Mouse (Mus musculus): ENCODE measurements at regions not wholly inside any gene's neighbourhood (a gene's known extent, or its start where the extent isn't known, plus 50 kb on each side); places are given as distances from the start of the nearest gene placed in this dataset.

DNA sequence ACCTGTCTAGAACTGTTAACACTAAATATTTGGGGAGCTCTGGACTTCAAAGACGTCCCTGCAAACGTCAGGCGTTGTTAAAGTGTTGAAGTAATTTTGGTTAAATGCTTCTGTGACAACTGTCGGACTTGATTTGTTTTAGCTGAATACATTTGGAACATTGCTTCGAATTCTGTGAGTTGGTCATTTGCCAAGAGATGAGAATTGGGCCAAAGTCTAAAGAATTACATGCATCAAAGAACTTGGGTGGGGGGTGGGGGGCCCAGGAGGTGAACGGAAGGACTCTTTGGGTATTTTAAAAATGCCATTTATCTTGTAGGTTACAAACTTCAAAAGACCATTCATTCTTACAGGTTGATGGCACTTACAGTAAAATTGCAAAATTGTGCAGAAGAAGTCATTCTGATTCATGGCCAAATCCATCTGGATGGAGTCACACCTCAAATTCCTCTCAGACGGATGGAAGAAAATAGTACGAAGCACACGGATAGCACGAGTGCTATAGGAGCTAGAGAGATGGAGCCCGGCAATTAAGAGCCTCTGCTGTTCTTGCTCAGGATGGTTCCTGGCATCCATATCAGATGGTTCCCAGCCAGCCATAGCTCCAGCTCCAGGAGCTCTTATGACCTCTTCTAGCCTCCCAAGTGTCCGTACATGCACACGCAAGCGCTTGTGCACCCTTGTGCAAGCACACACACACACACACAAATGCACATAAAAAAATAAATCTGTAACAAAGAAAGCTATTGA lies 144.5 kb upstream of the Irx5 start:
- no peak for DNase-seq (ENCODE audit: low read depth, low spot score)

GRCm38 (mm10) chr8:92209081-92209480 lies 148.3 kb upstream of the Irx5 start:
- DNase-seq (ENCODE audit: low read depth, low spot score) = no peak

- DNase-seq (ENCODE audit: low read depth, low spot score) = no peak
These were observed 161.8 kb upstream of the Irx5 start for GRCm38 (mm10) chr8:92195635-92196034.

DNA sequence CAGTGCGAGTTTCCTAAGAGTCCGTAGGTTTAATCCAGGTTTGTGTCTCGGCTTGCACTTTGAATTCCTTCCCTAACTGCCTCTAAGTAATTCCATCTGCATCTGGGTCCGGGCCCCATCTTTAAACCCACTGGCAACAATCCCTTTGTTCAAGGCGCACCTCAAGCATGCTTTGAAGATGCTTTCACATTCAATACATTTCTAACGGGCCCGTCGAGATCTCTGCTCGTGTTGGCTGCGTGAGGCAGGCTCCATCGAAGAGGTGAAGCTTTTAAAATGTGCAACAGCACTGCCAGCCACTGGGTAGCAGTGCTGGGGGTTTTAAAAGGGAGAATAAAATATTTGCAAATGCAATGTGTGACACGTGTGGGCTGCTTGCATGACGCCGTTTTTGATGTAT lies 163.4 kb upstream of the Irx5 start:
- no peak for DNase-seq (ENCODE audit: low read depth, low spot score)

- DNase-seq (ENCODE audit: low read depth, low spot score) = no peak
These were observed 167.0 kb upstream of the Irx5 start for GRCm38 (mm10) chr8:92190261-92191025.

GRCm38 (mm10) chr8:92183331-92183730 lies 174.1 kb upstream of the Irx5 start:
- DNase-seq (ENCODE audit: low read depth, low spot score) = no peak

GRCm38 (mm10) chr8:92180651-92181050 lies 176.8 kb upstream of the Irx5 start:
- no peak for DNase-seq (ENCODE audit: low read depth, low spot score)

GRCm38 (mm10) chr8:92179327-92179726 lies 178.1 kb upstream of the Irx5 start:
- no peak for DNase-seq (ENCODE audit: low read depth, low spot score)

GRCm38 (mm10) chr8:92176101-92176500 lies 181.3 kb upstream of the Irx5 start:
- peak; percentile 17 for DNase-seq (ENCODE audit: low read depth, low spot score)

DNA sequence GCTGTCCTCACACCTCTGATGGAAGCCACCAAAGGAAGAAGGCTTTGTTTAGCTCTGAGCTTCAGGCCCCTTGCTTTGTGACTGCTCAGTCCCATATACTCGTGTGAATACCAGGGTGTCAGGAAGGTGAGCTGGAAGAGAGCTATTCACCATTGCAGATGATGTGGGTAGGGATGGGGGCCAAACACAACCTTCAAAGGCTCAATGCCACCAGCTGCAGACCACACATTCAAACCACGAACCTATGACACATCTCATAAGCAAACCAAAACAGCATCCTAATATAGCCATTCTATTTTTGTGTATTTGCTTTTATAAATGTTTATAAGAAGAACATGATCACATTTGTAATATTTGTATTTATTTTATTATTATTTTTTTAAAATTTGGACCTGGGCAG lies 183.3 kb upstream of the Irx5 start:
- DNase-seq (ENCODE audit: low read depth, low spot score) = peak; percentile 4

GRCm38 (mm10) chr8:92171578-92171977 lies 185.8 kb upstream of the Irx5 start:
- DNase-seq (ENCODE audit: low read depth, low spot score) = no peak

- no peak for DNase-seq (ENCODE audit: low read depth, low spot score)
These were observed 190.1 kb upstream of the Irx5 start for GRCm38 (mm10) chr8:92167340-92167783.

- no peak for DNase-seq (ENCODE audit: low read depth, low spot score)
These were observed 192.1 kb upstream of the Irx5 start for GRCm38 (mm10) chr8:92165306-92165705.

- no peak for DNase-seq (ENCODE audit: low read depth, low spot score)
These were observed 192.9 kb upstream of the Irx5 start for GRCm38 (mm10) chr8:92164496-92164895.

DNA sequence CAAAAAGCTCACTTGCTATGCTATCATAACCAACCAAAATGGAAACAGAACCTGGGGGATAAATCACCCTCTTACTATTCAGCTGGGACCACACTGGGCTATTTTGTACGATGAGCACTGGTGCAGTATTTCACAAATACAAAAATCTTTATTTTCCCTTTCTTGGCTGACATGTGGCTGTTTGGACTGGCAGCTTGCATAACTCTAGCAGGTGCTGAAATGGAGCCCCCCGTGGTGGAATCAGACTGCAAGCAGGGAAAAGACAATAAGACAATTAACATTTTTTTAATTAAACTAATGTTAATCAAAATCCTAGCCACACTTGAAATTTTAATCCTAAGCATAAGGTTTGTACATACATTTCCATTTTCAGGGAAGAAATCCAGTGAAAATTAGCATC lies 196.4 kb upstream of the Irx5 start:
- DNase-seq (ENCODE audit: low read depth, low spot score) = no peak

- DNase-seq (ENCODE audit: low read depth, low spot score) = no peak
These were observed 199.2 kb upstream of the Irx5 start for GRCm38 (mm10) chr8:92158219-92158618.

DNA sequence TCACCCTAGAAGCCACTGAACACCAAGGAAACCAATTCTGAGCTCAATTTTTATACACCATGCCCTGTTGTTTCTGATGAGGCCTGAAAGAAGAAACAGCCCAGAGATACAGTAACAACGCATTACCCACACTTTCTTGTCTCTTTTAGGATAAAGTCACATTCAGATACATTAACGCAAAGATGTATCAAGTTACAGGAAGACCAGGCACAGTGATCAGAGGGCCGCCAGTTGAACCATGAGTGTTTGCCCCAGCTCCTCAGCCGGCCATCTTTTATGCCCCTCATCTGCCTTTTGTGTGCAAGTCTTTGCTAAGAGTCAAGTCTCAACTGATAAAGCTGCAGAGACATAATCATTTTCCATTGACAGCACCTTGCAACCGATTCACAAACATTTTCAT lies 204.9 kb upstream of the Irx5 start:
- no peak for DNase-seq (ENCODE audit: low read depth, low spot score)

DNA sequence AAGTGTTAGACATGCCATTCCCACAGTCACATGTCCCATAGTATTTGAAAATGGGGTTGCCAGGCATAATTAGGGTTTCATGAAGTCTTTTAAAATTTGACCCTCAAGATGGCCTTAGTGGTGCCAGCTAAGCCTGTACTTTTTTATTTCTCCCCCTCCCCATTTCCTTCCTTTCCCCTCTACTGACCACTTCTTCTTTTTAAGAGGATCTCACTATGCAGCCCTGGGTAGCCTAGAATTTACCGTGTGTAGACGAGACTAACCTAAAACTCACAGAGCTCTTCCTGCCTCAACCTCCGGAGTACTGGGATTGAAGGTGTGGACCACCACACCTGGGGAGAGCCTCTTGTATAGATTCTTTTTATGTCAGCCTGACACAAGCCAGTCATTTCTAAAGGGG lies 209.8 kb upstream of the Irx5 start:
- DNase-seq (ENCODE audit: low read depth, low spot score) = no peak

GRCm38 (mm10) chr8:92137091-92137882 lies 220.1 kb upstream of the Irx5 start:
- no peak for DNase-seq (ENCODE audit: low read depth, low spot score)

- DNase-seq (ENCODE audit: low read depth, low spot score) = no peak
These were observed 221.0 kb upstream of the Irx5 start for GRCm38 (mm10) chr8:92136413-92136812.

DNA sequence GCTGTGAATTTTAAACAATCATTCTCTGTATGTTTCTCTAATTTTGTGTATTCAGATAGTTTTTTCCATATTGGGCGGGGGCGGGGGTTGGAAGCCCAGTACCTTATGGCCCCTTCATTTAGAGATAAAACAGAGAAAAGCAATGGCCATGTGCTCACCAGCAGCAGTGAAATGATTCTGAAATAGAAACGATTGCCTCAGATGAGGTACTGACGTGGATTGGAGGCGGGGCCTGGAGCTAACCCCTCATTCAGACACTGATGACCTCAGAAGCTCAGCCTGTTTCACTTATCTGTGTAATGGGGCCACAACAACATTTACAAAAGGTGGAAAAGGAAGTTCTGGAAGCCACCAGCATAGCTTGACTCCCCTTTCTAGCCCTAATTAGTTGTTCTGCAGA lies 223.0 kb upstream of the Irx5 start:
- no peak for DNase-seq (ENCODE audit: low read depth, low spot score)
